Mouse (Mus musculus): ENCODE data around the gene Nup107. TPM values are rescaled to one million over a fixed set of nuclear protein-coding genes. Genes with fewer than 3 reads are reported as not detected.

Nup107 gene
- polyA plus RNA-seq, 1 experiment from 2014 or later = 69.7 TPM

GRCm38 (mm10) chr10:117757259-117757658 is 35.2 kb downstream of the Nup107 start:
- no peak overlapping the region for H3K4me2 ChIP-seq (replicated peaks)
- no peak overlapping the region for H3K27ac ChIP-seq
- peaks cover 74% of the 10 kb centered on the region for H3K36me3 ChIP-seq
- ATAC-seq (ENCODE audit: low FRiP score) = no peak
- H3K4me1 ChIP-seq = no peaks in the 10 kb centered on the region
- H3K27me3 ChIP-seq = no peaks in the 10 kb centered on the region
- H3K9me3 ChIP-seq (replicated peaks) = no peaks in the 10 kb centered on the region
- 97% methylated on average over 1 of the region's 1 CpGs for WGBS
- H3K4me3 ChIP-seq = no peak overlapping the region
- H3K9ac ChIP-seq = no peak overlapping the region

- no peaks in the 10 kb centered on the region for H3K4me1 ChIP-seq
- no peak for ATAC-seq (ENCODE audit: low FRiP score)
- no peak overlapping the region for H3K27ac ChIP-seq
- H3K27me3 ChIP-seq = no peaks in the 10 kb centered on the region
- H3K9me3 ChIP-seq (replicated peaks) = no peaks in the 10 kb centered on the region
- no peak overlapping the region for H3K9ac ChIP-seq
- H3K36me3 ChIP-seq = peaks cover 76% of the 10 kb centered on the region
- H3K4me3 ChIP-seq = no peak overlapping the region
- 95% methylated on average over 5 of the region's 5 CpGs for WGBS
- H3K4me2 ChIP-seq (replicated peaks) = no peak overlapping the region
These were observed 35.7 kb downstream of the Nup107 start for GRCm38 (mm10) chr10:117756784-117757183.

- H3K27ac ChIP-seq = no peak overlapping the region
- H3K4me3 ChIP-seq = no peak overlapping the region
- H3K4me1 ChIP-seq = no peaks in the 10 kb centered on the region
- peaks cover 76% of the 10 kb centered on the region for H3K36me3 ChIP-seq
- ATAC-seq (ENCODE audit: low FRiP score) = no peak
- no peak overlapping the region; the same call in 1 of the 2 replicates for H3K9ac ChIP-seq
- no peak overlapping the region for H3K4me2 ChIP-seq (replicated peaks)
- 95% methylated on average over 11 of the region's 11 CpGs for WGBS
- H3K27me3 ChIP-seq = no peaks in the 10 kb centered on the region
- no peaks in the 10 kb centered on the region for H3K9me3 ChIP-seq (replicated peaks)
These were observed 36.6 kb downstream of the Nup107 start for GRCm38 (mm10) chr10:117755799-117756467.

- ATAC-seq (ENCODE audit: low FRiP score) = no peak
- H3K4me3 ChIP-seq = no peak overlapping the region
- no peaks in the 10 kb centered on the region for H3K27me3 ChIP-seq
- H3K4me2 ChIP-seq (replicated peaks) = no peak overlapping the region
- no peak overlapping the region for H3K27ac ChIP-seq
- 88% methylated on average over 13 of the region's 13 CpGs for WGBS
- H3K4me1 ChIP-seq = no peaks in the 10 kb centered on the region
- H3K9me3 ChIP-seq (replicated peaks) = no peaks in the 10 kb centered on the region
- peaks cover 74% of the 10 kb centered on the region for H3K36me3 ChIP-seq
- H3K9ac ChIP-seq = no peak overlapping the region; the same call in 1 of the 2 replicates
These were observed 37.3 kb downstream of the Nup107 start for GRCm38 (mm10) chr10:117755086-117755798.

GRCm38 (mm10) chr10:117754609-117754940 is 37.9 kb downstream of the Nup107 start:
- H3K27ac ChIP-seq = no peak overlapping the region
- no peak overlapping the region for H3K4me2 ChIP-seq (replicated peaks)
- no peaks in the 10 kb centered on the region for H3K9me3 ChIP-seq (replicated peaks)
- H3K36me3 ChIP-seq = peaks cover 75% of the 10 kb centered on the region
- H3K9ac ChIP-seq = no peak overlapping the region
- ATAC-seq (ENCODE audit: low FRiP score) = no peak
- no peaks in the 10 kb centered on the region for H3K4me1 ChIP-seq
- 95% methylated on average over 7 of the region's 7 CpGs for WGBS
- no peak overlapping the region for H3K4me3 ChIP-seq
- H3K27me3 ChIP-seq = no peaks in the 10 kb centered on the region

- Histone ChIP-seq H3K4me3 (no peak overlapping the region), H3K9me3 (replicated peaks) (no peaks in the 10 kb centered on the region), H3K4me2 (replicated peaks) (no peak overlapping the region), H3K36me3 (peaks cover 73% of the 10 kb centered on the region), H3K27ac (no peak overlapping the region), H3K9ac (no peak overlapping the region), H3K4me1 (no peaks in the 10 kb centered on the region), H3K27me3 (no peaks in the 10 kb centered on the region)
- WGBS = 95% methylated on average over 8 of the region's 8 CpGs
- ATAC-seq (ENCODE audit: low FRiP score) = no peak
These were observed 38.5 kb downstream of the Nup107 start for GRCm38 (mm10) chr10:117753711-117754608.

- no peak overlapping the region for H3K4me2 ChIP-seq (replicated peaks)
- no peak overlapping the region for H3K27ac ChIP-seq
- 97% methylated on average over 5 of the region's 5 CpGs for WGBS
- no peaks in the 10 kb centered on the region for H3K4me1 ChIP-seq
- no peak overlapping the region for H3K9ac ChIP-seq
- peaks cover 68% of the 10 kb centered on the region for H3K36me3 ChIP-seq
- H3K4me3 ChIP-seq = no peak overlapping the region
- H3K27me3 ChIP-seq = no peaks in the 10 kb centered on the region
- no peak for ATAC-seq (ENCODE audit: low FRiP score)
- no peaks in the 10 kb centered on the region for H3K9me3 ChIP-seq (replicated peaks)
These were observed 39.5 kb downstream of the Nup107 start for GRCm38 (mm10) chr10:117752851-117753647.

- Histone ChIP-seq H3K4me2 (replicated peaks) (no peak overlapping the region), H3K4me3 (no peak overlapping the region), H3K9ac (no peak overlapping the region), H3K27me3 (no peaks in the 10 kb centered on the region), H3K36me3 (peaks cover 61% of the 10 kb centered on the region), H3K27ac (no peak overlapping the region), H3K9me3 (replicated peaks) (no peaks in the 10 kb centered on the region), H3K4me1 (no peaks in the 10 kb centered on the region)
- ATAC-seq (ENCODE audit: low FRiP score) = no peak
- WGBS = 95% methylated on average over 7 of the region's 7 CpGs
These were observed 40.1 kb downstream of the Nup107 start for GRCm38 (mm10) chr10:117752304-117752821.

GRCm38 (mm10) chr10:117751744-117752143 is 40.8 kb downstream of the Nup107 start:
- Histone ChIP-seq H3K4me2 (replicated peaks) (no peak overlapping the region), H3K36me3 (peaks cover 55% of the 10 kb centered on the region), H3K4me3 (no peak overlapping the region), H3K9ac (no peak overlapping the region), H3K27me3 (no peaks in the 10 kb centered on the region), H3K9me3 (replicated peaks) (no peaks in the 10 kb centered on the region), H3K27ac (no peak overlapping the region), H3K4me1 (no peaks in the 10 kb centered on the region)
- 95% methylated on average over 6 of the region's 6 CpGs for WGBS
- ATAC-seq (ENCODE audit: low FRiP score) = no peak

- H3K27me3 ChIP-seq = no peaks in the 10 kb centered on the region
- ATAC-seq (ENCODE audit: low FRiP score) = no peak
- H3K27ac ChIP-seq = no peak overlapping the region
- peaks cover 51% of the 10 kb centered on the region for H3K36me3 ChIP-seq
- no peak overlapping the region for H3K9ac ChIP-seq
- 98% methylated on average over 14 of the region's 14 CpGs for WGBS
- H3K9me3 ChIP-seq (replicated peaks) = no peaks in the 10 kb centered on the region
- H3K4me3 ChIP-seq = no peak overlapping the region
- H3K4me2 ChIP-seq (replicated peaks) = no peak overlapping the region
- no peaks in the 10 kb centered on the region for H3K4me1 ChIP-seq
These were observed 41.3 kb downstream of the Nup107 start for GRCm38 (mm10) chr10:117751282-117751610.

- Histone ChIP-seq H3K36me3 (peaks cover 46% of the 10 kb centered on the region), H3K4me3 (no peak overlapping the region), H3K9me3 (replicated peaks) (no peaks in the 10 kb centered on the region), H3K27me3 (no peaks in the 10 kb centered on the region), H3K4me2 (replicated peaks) (no peak overlapping the region), H3K4me1 (no peaks in the 10 kb centered on the region), H3K9ac (no peak overlapping the region), H3K27ac (no peak overlapping the region)
- no peak for ATAC-seq (ENCODE audit: low FRiP score)
- WGBS = 97% methylated on average over 5 of the region's 5 CpGs
These were observed 41.8 kb downstream of the Nup107 start for GRCm38 (mm10) chr10:117750529-117751281.

All from hindbrain, embryonic 12.5 days (tissue).